Mouse (Mus musculus) lung, adult 2 months (tissue): ENCODE data around the gene Gm28047.

Experiments used
- CTCF ChIP-seq: fragments of 200-500 bp; IDR thresholded peaks from 2 replicates; pipeline ENCODE4 v1.5.1; 2011; ENCODE audit warnings: mild to moderate bottlenecking, low read length, control low read depth; ENCODE audit not compliant: insufficient read depth
- POLR2A ChIP-seq: fragments of 200-500 bp; IDR thresholded peaks from 2 replicates; pipeline ENCODE4 v1.6.1; 2011; ENCODE audit warnings: low read depth, mild to moderate bottlenecking, control low read depth, low read length, borderline replicate concordance; ENCODE audit errors: extremely low read depth

DNA sequence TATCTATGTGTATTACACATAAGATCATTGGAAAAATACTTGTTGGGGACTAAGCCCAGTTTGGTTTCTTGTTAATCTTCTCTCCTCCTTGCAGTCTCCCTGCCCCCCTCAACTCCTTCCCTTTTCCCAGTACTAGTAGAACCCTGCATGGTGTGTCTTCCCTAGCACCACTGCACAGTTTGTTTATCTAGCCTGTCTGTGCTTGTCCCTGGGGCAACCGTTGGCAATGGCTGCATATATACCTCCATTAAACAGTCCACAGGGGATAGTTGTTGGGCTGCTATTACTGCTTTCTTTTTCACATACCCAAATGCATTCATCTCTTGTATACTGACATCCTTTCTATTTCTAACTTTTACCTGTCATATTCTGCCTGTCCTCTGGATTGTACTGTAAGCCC, 137.2 kb downstream of the Gm28047 start:
- no peak for TF ChIP-seq POLR2A
- no peak for TF ChIP-seq CTCF
